ENCODE assay signal across 16 mouse cellular contexts in the genomic region with DNA sequence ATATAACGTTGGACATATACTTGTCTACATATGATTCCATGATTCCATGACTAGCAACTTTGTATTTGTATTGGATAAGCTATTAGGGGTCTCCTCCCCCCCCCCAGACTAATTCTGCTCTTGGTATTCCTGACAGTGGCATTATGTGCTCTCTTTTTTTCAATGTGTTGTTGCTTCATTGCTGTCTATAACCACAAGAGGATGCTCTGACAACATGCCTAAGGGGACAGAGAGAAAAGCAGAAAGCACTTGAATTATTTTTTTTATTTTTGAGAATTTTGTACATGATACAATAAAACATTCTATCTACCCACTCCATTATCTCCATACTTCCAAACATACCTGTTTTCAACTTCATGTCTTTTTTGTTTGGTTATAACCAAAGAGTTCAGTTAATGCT.
"Had no signal": no experiment of that assay in that cellular context is flagged by ENCODE, and none has a peak within 500 bp of the region (broad histone marks: within the 10 kb centered on the region; RNA-seq: fewer than 3 reads in every experiment).

No protein-coding gene starts in this region.

- H3K4me1 ChIP-seq: limb, embryonic 10.5 days; limb, embryonic 13.5 days; midbrain, embryonic 12.5 days had no signal

- H3K4me3 ChIP-seq: limb, embryonic 10.5 days; limb, embryonic 13.5 days; liver, embryonic 12.5 days; liver, embryonic 15.5 days; lung, embryonic 15.5 days; midbrain, embryonic 12.5 days had no signal

- H3K4me2 ChIP-seq: limb, embryonic 13.5 days; liver, embryonic 12.5 days; liver, embryonic 15.5 days; lung, embryonic 15.5 days; midbrain, embryonic 12.5 days had no signal

- H3K9me3 ChIP-seq: limb, embryonic 10.5 days; limb, embryonic 13.5 days; liver, embryonic 12.5 days; liver, embryonic 15.5 days; lung, embryonic 15.5 days; midbrain, embryonic 12.5 days had no signal

- DNase-seq: kidney, adult 18-20 months; kidney, adult 9 months; kidney, postnatal 25 days; layer of hippocampus, adult 9-11 months; liver; lung, adult 18-20 months; lung, postnatal 14 days; thymus, postnatal 25 days had no signal

- H3K9ac ChIP-seq: limb, embryonic 13.5 days; liver, embryonic 12.5 days; liver, embryonic 15.5 days; lung, embryonic 15.5 days; midbrain, embryonic 12.5 days had no signal

- ATAC-seq: liver, embryonic 12.5 days; midbrain, embryonic 16.5 days had no signal

- H3K27me3 ChIP-seq: limb, embryonic 13.5 days; liver, embryonic 12.5 days; liver, embryonic 15.5 days; lung, embryonic 15.5 days; midbrain, embryonic 12.5 days had no signal

- H3K27ac ChIP-seq: limb, embryonic 10.5 days; limb, embryonic 13.5 days; liver, embryonic 12.5 days; liver, embryonic 15.5 days; lung, embryonic 15.5 days; macrophage; midbrain, embryonic 12.5 days had no signal

- H3K36me3 ChIP-seq: limb, embryonic 10.5 days; limb, embryonic 13.5 days; liver, embryonic 12.5 days; liver, embryonic 15.5 days; lung, embryonic 15.5 days; midbrain, embryonic 12.5 days had no signal
